25 mouse cellular contexts compared by ENCODE assay signal in the genomic region with DNA sequence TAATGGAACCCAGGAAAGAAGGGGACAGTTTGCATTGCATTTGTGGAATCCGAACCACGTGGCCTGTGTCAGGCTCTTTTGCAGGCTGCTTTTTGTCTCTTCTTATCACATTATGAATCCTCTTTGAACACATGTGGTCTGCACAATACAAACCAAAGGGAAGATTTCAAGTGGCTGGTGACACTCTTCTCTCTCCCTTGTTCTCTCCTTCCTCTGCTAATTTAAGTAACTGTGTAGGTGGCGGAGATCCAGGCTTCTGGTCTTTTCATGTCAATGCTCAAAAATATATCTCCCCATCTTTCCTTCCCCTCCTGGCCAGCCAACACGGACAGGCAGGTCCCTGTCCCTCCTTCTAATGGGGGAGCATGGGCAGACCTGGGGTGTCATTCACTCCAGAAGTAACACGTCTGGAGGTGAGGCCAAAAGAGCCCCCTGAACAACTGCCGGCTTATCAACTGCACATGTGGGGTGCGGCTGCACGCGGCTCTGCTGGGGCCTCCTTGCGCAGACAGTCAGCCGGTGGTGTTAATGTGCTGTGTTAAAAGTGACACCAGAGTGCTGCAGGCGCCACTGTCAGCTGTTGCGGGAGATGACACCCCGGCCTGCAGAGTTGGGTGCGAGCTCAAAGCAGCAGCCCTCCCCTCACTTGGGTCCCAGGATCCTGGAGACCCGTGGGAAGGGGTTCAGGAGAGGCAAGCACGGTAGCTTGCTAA.
DNase-seq lines count a peak whose midpoint lies in the region; ATAC-seq lines count a peak whose summit lies in the region.
"Had no signal": no experiment of that assay in that cellular context is flagged by ENCODE, and none has a peak within 500 bp of the region (broad histone marks: within the 10 kb centered on the region; RNA-seq: fewer than 3 reads in every experiment).

No protein-coding gene starts in this region.

- peaks cover 13% of the 10 kb centered on the region for H3K4me1 ChIP-seq in heart, embryonic 16.5 days (ENCODE audit: control insufficient read depth, insufficient read depth, low read length)
- H3K4me1 ChIP-seq: megakaryocyte, embryonic 14.5 days; midbrain, embryonic 15.5 days had no signal

- peak overlapping the region; percentile 40; the same call in 1 of the 2 replicates for H3K27ac ChIP-seq in heart, embryonic 16.5 days (ENCODE audit: low read length)
- H3K27ac ChIP-seq: midbrain, embryonic 15.5 days had no signal

- no peak overlapping the region for H3K4me3 ChIP-seq in heart, embryonic 16.5 days (ENCODE audit: low read length)
- H3K4me3 ChIP-seq: megakaryocyte, embryonic 14.5 days; midbrain, embryonic 15.5 days had no signal

- H3K27me3 ChIP-seq in heart, embryonic 16.5 days (ENCODE audit: control insufficient read depth, insufficient read depth, low read length), result no peaks in the 10 kb centered on the region
- H3K27me3 ChIP-seq: megakaryocyte, embryonic 14.5 days; midbrain, embryonic 15.5 days had no signal

- 25% methylated on average over 17 of the region's 17 CpGs for WGBS in heart, embryonic 16.5 days

- H3K36me3 ChIP-seq in heart, embryonic 16.5 days (ENCODE audit: control insufficient read depth, insufficient read depth), result no peaks in the 10 kb centered on the region
- H3K36me3 ChIP-seq: midbrain, embryonic 15.5 days had no signal

- intact Hi-C loops in heart, postnatal 10 days (cut with DNase I), result no loop called here
- intact Hi-C loops in left cerebral cortex, postnatal 25 days (cut with DNase I), result no loop called here

- DNase-seq in frontal cortex, postnatal 25 days (ENCODE audit: low spot score in 2 of 2), result no peak
- no peak for DNase-seq in heart, postnatal 10 days
- DNase-seq in brain, adult 2 months (ENCODE audit: low read depth, low spot score), result peak; percentile 53
- peak; percentile 51 to 64 for DNase-seq in left cerebral cortex, postnatal 25 days (ENCODE audit: low spot score in 2 of 2)
- no peak for DNase-seq in cerebellum, adult 8-10 months
- DNase-seq in spleen, postnatal 36 days (ENCODE audit: low spot score in 2 of 2), result no peak
- DNase-seq: adrenal gland, adult 8-10 months; cerebellum, adult 11 months; cerebellum, postnatal 14 days; gastrocnemius, postnatal 14 days; heart, postnatal 4 days; kidney, postnatal 36 days; layer of hippocampus, adult 9-11 months; lung, adult 18-20 months; lung, postnatal 14 days had no signal

- no peak overlapping the region for H3K9ac ChIP-seq in heart, embryonic 16.5 days (ENCODE audit: low read length)
- H3K9ac ChIP-seq: midbrain, embryonic 15.5 days had no signal

- no peaks in the 10 kb centered on the region for H3K9me3 ChIP-seq in heart, embryonic 16.5 days (replicated peaks; ENCODE audit: control insufficient read depth, low read length)
- H3K9me3 ChIP-seq: midbrain, embryonic 15.5 days had no signal

- ATAC-seq in frontal cortex, adult (ENCODE audit: low TSS enrichment), result peak; percentile 77
- ATAC-seq in heart, embryonic 16.5 days (replicated peaks; ENCODE audit: extremely low read depth, insufficient read depth, low FRiP score), result peak; percentile 52
- ATAC-seq: CD4-positive, CD25-positive, alpha-beta regulatory T cell, adult 4 months; forebrain, embryonic 16.5 days; hindbrain, embryonic 16.5 days; intestine, embryonic 16.5 days; midbrain, embryonic 15.5 days; Patski had no signal

- H3K4me2 ChIP-seq in heart, embryonic 16.5 days (ENCODE audit: low read depth, low read length), result peak overlapping the region; percentile 23; the same call in 1 of the 2 replicates
- H3K4me2 ChIP-seq: liver, embryonic 11.5 days; midbrain, embryonic 15.5 days had no signal

Comparison
In these comparisons a context has a peak if more than half of its experiments do, and no peak if none do; other contexts are left out.
1. DNase-seq: peak in brain, adult 2 months (single experiment) and left cerebral cortex, postnatal 25 days (2 of 2); none in frontal cortex, postnatal 25 days (0 of 2), heart, postnatal 10 days (0 of 2), cerebellum, adult 8-10 months (single experiment) and spleen, postnatal 36 days (0 of 2).